Mouse (Mus musculus) retina, postnatal 7 days (tissue): ENCODE results near the gene Ciao2b.
"Not testable (repeated sequence)": the region's sequence is repeated elsewhere in the genome, so short reads cannot be mapped to it uniquely, and the experiment has no call there.

Source experiments
- DNase-seq: peaks from one replicate; pipeline ENCODE4 v3.0.0-alpha.2; 2012; ENCODE audit warnings: low read depth, low spot score

Gene Ciao2b

DNA sequence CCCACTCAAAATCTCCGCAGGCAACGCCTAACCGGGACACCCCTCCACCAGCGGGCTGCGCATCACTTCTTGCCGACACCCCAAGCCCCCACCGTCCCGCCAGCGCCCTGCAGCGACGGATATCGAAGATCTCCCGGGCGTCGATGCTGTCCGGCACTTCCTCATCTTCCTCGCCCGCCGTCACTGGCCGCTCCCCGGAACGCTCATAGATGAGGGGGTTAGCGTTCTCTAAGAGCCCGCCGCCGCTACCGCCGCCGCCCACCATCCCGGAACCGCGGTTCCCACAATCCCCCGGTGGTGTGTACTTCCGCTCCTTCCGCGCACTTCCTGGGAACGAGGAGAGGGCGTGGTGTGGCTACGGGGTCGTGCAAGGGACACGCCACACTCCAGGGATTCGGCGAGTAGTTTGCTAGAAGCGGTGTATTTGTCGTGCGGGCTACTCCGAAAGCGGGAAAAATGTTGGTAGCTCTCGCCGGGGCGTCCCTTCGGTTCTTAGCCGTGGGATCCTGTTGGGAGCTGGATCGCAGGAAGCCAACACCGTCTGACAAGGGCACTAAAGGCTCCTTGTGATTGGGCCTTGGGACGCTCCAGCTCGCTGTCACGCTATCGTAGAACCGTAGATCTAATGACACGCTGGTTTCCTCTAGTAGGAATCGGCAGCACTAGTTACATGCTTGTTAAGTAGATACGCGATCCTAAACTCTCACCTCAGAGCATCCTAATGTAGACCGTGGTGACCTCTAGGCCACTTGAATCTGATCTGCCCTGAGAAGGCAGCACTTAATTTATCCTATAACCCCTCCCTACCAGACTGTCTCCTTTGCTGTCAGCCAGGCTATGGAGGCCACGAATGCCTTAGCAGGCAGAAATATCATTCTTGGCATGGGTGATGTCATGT lies at the start of gene Ciao2b:
TSS of gene Ciao2b (minus strand) at position 540 of the 898 bp plus-strand sequence.
- peak; percentile 75 for DNase-seq

DNA sequence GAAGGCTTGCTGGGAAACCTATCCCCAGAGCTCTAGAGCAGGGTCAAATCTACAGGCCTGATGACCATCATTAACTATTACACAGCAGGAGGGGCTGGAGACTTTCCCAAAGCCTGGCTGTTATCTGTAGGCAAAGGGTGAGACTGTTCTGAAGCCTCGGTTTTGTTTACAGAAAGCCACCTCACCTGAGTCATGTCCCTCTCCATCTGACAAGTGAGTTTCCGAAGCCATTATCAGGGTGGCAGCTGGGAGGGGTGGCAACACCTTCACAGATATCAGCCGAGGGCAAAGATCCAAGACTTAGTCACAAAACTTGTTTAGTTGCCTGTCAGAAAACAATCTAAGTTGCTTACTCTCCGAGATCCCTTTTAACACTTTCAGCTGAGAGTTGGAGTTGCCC lies 46.7 kb upstream of the Ciao2b start:
- no peak for DNase-seq

DNA sequence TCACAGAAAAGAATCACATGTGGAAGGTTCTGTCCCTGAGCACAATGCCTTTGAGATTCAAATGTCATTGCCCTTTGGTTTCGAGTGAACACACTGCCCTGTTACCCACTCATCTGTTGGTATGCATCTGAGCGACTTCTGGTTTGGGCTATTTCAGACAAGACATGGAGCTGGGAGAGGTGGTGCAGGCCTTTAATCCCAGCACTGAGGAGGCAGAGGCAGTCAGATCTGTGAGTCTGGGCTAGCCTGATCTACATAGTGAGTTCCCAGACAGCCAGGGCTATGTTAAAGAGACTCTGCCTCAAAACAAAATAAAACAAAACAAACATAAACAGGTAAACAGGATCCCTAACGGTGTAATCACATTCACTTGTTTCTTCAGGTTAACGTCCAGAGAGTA lies 13.8 kb upstream of the Ciao2b start:
- no peak for DNase-seq

DNA sequence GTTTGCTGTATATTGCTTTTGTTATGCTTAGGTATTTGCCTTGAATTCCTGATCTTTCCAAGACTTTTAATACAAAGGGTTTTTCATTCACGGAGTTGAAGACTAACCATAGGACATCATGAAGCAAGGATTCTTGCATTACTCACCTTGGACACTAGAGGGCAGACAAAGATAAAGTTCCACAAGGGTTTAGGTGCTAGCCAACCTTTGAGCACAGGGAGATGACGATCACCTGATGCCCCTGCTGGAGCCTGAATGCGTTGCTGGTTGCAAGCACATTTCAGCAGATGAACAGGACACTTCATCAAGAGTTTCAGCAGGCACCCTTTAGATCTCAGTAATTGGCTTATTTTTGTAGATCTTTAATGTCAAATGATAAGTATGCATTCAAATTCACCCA lies 13.2 kb upstream of the Ciao2b start:
- peak; percentile 85 for DNase-seq

DNA sequence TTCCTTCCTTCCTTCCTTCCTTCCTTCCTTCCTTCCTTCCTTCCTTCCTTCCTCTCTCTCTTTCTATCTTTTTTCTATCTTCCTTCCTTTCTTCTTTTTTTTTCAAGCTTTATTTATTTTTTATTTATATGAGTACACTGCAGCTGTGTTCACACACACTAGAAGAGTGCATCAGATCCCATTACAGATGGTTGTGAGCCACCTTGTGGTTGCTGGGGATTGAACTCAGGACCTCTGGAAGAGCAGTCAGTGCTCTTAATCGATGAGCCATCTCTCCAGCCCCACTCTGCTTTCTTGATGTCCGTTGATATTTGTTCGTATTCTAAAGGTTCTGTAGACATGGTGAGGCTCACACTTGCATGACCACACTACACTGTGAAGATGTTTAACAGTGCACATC lies 2.4 kb upstream of the Ciao2b start:
- DNase-seq, result not testable (repeated sequence)

DNA sequence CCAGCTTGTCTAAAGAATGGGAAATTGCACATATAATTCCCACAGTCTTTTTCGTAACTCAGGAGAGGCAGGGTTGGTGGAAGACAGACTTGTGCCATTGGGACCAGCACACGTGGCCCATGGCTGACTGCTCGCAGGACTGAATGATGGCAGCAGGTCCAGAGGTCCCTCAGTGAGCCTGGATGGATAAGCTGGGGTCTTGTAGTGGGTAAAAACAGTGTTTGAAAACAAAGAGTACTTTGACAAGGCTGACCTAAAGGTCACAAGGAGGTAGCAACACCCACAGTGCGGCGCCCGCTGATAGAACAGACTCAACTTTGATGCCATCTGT lies 524 bp upstream of the Ciao2b start:
- DNase-seq, result no peak

DNA sequence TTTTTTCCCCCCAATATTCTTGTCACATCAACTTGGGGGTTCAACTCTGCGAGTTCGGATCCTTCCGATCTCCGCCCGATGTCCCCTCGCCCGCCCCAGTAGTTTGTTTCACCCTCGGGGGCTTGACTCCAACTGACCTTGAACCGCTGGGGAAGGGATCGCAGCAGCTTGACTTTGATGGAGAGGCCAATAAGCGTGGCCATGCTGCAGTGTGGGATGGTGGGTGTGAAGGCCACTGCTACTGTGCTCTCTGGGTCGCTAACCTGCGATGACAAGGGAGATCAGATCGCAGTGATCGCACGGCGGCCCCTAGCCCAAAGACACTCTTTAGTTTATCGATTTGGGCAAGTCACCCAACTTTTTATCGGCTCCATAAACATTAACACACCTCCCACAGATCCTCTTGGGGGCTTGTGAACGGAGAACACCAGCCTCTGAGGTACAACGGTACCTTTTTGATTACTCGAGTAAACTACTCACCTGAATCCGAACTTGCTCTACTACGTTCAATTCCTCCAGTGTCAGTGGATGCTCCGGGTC lies 864 bp downstream of the Ciao2b start:
- DNase-seq, result no peak

DNA sequence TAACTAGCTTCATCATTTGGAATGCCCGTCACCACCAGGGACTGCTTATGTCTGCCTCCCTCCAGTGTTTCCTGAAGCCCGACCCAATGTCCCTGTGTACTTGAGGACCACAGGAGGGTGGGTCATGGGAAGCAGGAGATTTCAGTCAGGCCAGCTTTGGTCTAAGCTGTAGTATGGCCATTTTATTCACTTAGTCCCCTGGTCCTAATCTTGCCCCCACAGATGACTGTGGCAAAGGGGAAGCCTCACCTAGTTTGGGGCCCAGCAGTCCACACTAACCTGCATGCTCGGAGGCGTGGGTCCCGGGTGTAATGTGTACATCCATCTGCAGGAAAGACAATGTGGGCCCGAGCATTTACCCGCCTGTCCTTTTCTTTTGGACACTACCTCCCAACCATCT lies 1.5 kb downstream of the Ciao2b start:
- DNase-seq, result no peak

DNA sequence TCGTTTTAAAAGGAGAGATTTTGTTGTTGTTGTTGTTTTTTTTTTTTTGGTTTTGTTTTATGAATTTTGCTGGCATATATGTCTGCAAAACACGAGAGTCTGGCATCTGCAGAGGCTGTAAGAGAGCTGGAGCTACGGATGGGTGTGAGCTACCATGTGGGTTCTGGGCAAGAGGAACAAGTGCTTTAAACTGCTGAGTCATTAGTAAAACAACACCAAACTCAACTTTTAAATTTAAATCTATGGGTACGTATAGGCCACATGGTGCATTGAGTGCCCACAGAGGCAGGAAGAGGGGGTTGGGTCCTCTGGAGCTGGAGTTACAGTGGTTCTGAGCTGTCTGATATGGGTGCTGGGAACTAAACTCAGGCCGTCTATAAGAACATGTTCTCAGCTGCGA lies 3.8 kb downstream of the Ciao2b start:
- DNase-seq, result no peak

DNA sequence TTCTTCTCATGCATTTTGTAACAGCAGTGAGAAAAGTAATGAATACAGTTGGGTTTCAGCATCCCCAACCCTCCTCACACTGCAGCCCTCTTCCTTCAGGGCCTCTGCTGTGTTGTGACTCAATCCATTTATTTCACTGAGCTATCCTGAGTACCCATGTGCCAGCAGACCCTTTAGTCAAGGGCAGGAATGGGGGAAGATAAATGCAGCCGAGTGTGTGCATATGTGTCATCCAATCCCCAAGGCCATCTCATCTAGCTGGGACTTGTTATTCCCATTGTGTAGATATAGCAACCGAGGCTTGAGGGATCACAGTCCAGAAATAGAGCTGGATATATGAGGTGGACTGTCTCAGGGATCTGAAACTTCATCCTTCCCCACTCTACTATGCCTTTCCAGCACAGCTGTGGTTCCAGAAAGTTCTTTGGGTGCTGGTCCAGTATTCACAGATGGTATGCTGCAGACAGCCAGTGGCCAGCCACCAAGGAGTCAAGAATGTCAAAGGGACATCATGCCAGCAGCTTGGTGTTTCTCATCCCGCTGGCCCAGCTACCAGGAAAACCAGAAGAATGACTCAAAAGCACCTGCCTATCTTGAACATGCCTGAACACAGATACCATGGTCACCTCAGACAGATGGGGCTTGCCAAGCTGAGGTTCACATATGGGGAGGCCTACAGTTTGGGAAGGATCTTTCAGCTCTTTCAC lies 6.6 kb downstream of the Ciao2b start:
- no peak for DNase-seq

DNA sequence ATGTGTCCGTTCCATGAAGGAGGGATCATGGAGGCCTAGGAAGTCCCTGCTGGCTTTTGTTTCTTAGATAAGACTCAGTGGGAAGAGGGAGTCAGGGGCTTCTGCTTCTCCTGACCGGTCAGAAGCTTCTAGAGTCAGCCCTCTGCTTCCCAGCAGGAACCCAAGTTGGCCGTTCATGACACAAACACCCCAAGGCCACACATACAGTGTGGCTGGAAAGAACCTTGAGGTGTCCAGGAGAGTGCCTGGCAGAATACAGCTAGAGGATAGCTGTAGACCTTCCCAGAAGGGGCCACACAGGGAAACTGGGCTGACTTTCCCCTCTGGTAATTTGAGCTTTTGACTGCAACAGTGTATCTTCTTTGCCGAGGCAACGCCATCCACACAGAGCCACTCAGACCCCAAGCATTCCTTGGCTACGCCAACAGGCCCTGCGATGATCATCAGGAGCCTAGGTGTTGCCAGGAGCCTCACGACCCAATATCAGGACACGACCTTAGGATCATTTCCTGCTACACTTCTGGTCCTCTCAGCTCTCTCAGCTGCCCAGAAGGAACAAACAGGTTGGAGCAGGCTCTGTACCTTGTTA lies 8.5 kb downstream of the Ciao2b start:
- DNase-seq, result no peak

DNA sequence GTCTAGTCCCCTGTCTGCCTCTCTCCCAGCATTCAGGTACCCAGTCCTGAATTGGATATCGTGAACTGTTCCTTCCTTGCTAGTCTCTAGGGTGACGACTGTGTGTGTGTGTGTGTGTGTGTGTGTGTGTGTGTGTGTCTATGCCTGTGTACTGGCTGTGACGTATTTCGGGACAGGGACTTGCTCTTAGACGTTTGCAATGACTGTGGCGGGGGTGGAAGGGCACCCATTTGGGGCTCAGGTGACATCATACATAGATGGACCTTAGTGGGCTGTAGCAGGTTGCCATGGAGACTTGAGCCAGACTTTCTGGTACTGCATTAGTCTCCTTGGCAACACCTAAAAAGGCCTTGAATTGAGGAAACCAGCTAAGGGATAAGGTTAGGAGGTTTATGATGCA lies 9.3 kb downstream of the Ciao2b start:
- no peak for DNase-seq

DNA sequence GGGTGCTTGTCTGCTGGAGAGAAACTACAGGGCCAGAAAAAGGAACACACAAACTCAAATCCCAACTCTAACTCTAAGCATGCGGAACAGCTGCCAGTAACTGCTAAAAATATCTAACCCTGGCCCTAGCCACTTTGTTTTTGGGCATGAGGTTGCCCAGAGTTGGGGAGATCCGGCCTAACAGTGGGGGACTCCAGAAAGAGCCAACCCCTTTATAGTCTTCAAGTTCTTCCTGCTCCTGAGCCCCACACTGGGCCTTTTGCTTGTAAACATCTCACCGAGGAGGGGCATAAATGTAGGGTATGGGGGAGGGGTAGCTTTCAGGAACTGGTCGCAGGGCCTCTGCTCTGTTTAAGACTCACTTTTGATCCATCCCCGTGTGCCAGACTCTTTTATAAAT lies 9.8 kb downstream of the Ciao2b start:
- DNase-seq, result no peak

DNA sequence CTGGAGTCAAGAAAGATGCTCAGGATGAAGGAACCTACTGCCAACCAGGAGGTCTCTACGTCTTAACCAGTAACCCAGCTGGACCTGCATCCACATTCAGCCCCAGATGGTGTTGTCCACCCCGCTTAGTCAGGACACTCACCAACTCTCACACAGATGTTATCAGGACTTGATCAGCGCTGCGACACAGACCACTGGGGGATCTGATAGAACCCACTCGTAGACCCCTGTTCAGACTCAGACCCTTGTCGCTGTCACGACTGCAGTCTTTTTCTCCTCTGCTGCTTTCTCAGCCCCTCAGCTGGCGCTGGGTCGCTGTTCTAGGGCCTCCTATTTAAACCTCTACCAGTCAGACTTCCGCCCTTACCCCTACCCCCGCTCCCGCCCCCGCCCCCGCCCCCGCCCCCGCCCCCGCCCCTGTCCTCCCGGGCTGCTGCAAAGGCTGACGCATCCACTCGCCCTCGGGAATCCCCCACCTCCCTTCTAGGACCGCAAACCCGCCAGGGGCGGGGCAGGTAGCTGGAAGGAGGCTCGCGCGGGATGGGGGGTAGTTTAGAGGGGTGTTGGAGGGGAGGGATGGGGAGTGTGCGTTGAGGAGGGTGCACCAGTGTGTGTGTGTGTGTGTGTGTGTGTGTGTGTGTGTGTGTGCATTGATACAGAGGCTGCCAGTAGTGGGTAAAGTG lies 10.6 kb downstream of the Ciao2b start, which contains the start of gene Rrad:
TSS of gene Rrad (minus strand) at position 347 of the 683 bp plus-strand sequence.
- DNase-seq, result peak; percentile 8

DNA sequence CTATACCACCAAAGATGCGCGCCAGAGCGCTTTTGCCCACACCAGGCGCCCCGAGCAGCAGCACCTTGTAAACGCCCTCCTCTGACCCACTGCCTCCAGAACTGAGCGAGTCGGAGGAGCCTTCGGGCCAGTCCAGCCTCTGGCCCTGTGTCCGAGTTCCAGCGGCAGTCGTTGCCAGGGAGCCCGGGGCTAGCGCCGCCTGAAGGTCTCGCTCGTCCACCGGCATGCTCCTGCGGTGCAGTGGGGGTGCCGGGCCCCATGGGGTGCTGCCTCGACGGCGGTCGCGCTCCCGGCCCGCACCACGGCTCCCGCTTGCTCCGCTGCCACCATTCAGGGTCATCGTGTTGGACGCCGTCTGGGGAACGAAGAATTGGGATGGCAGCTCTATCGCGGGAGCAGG lies 11.2 kb downstream of the Ciao2b start:
- no peak for DNase-seq

DNA sequence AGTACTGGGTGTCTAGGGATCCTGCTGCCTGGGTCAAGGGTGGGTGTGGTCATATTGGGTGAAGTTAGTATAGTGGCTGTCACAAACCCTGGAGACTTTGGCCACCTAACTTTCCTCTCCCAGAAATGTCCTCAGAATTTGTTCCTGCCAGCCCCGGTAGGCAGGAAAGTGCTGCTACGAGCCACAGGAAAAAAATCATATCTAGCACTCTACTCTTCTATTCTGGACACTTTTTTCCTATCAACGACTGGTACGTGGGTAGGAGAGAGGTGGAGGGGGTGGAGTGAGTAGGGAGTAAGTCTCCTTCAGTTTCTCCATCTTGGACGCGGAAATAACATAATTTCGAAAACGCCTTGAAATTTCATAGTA lies 11.7 kb downstream of the Ciao2b start:
- DNase-seq, result no peak

DNA sequence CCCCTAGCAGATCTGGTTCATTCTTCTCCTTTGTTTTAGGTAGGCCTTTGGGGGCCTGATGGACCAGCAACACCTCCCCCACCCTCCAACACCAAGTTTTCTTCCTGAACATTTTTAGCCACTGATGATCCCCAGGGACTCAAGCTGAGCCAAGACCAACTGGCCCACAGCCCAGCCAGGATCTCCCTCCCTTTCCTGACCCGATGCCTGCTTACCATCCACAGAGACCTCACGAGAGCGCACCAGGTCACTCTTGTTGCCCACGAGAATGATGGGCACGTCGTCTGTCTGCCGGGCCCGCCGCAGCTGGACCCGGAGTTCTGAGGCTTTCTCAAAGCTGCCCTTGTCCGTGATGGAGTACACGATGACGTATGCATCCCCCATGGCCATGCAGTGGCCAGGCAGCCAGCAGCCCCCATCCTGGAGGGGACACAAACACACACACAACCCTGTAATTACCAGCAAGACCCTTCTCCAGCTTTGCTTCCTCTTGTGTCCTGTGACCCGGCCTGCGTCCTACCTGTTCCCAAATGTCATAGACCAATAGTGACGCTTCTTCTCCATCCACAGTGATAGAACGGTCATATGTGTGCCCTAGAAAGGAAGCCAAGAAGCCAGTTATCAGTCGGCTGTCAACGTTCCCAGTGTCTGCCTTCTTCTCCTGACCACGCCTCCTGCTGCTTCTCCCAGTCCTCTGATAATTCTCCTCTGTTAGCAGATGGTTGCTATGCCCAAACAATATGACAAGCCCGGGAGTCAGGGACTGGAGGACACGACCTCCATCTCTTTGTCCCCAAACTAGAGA lies 12.3 kb downstream of the Ciao2b start:
- DNase-seq, result no peak

DNA sequence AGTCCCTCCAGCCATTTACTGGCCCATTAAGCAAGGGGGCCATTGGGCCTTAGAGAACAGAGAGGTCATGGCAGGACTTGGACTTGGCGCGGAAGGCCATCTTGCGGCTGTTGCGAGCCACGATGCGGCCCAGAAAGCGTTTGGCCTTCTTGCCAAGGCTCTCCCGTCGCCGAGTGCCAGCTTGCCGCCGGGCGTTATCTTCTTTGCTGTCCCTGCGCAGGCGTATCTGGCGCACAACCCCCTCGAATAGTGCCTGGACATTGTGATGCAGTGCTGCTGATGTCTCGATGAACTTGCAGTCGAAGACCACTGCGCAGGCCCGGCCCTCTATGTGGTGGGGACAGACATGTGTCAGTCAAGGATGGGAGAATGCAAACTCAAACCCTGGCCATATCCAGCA lies 13.4 kb downstream of the Ciao2b start:
- no peak for DNase-seq

DNA sequence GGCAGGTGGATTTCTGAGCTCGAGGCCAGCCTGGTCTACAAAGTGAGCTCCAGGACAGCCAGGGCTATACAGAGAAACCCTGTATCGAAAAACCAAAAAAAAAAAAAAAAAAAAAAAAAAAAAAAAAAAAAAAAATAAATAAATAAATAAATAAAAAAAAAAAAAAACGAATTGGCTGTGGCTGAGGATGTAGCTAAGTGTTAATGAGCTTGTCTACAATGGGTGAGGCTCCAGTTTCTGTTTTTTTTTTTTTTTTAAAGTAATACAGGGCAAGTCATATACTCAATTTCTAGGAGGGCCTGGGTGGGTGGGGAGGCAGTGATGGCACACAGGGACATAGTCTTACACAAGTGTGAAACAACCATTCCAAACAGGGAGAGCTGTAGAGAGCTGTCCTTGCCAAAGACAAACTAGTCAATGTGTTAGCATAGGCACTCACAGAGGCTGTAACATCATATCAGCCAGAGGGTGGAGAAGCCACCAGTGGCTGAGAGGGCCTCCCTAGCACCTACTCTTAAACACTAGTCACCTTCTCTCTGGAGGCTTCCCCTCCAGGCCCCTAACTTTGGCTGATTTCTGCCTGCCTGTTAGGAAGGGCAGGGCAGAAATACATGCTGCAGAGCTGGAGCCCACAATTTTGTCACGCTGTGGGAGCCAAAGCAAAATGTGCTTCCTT lies 14.6 kb downstream of the Ciao2b start:
- DNase-seq, result no peak

DNA sequence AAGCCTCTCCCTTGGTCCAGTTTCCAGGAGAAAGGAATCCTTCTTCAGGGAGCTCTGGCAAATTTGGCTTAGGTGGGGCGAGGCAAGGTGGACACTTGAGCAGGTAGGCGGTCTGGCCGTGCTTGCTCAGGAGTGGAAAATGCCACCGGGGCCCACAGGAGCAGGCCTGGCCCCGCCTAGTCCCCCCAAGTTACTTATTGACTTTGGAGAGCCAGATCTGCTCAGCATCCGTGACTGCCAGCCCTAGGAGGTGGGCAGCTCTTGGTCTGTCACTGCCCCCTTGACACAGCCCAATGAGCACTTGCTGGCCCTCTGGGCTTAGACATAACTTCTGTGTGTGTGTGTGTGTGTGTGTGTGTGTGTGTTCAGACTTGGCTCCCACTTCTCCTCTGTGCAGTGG lies 17.6 kb downstream of the Ciao2b start, which contains the start of gene Cdh16:
TSS of gene Cdh16 (minus strand) at position 236 of the 400 bp plus-strand sequence.
- DNase-seq, result no peak
